Mouse (Mus musculus): ENCODE measurements around the gene Olfr666. TPM values are rescaled to one million over a fixed set of nuclear protein-coding genes. Genes with fewer than 3 reads are reported as not detected.
"Not testable (repeated sequence)": the region's sequence is repeated elsewhere in the genome, so short reads cannot be mapped to it uniquely, and the experiment has no call there.

The Olfr666 gene
- not detected in 2 replicates for polyA plus RNA-seq (2015; fragmentation: Nextera tagmentation; extraction: Ambion mirVana)

DNA sequence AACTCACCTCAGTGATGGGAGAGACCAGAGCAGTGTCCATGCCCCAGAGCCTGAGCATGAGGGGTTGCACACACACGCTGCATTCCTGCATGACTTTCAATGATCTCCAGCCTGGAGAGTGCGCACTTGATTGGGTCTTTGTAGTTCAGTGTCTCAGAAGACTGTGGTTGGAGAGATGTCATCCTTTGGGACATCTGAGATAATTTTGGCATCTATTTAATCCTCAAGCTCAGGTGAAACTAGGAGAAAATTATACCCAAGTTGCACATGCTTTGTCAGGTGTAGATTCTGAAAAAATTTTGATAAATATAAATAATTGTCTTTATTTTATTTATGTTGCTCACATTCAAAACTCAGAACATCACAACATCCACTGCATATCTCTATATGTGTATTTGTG lies at the start of gene Olfr666:
Gene Olfr666 (minus strand): TSS at position 101 of the 400 bp plus-strand sequence.
- H3K27ac ChIP-seq: no peak within 1 kb of the TSS
- H3K9me3 ChIP-seq (replicated peaks): no peaks in the 10 kb centered on the region
- H3K4me3 ChIP-seq (replicated peaks): no peak within 1 kb of the TSS
- WGBS (ENCODE audit: insufficient replicate concordance): 67% methylated on average over 2 of the region's 2 CpGs
- H3K4me2 ChIP-seq: no peak within 1 kb of the TSS
- ATAC-seq (ENCODE audit: low read depth): no peak
- no peaks in the 10 kb centered on the region for H3K36me3 ChIP-seq
- H3K27me3 ChIP-seq: no peaks in the 10 kb centered on the region
- H3K4me1 ChIP-seq (replicated peaks): no peaks in the 10 kb centered on the region
- no peak for DNase-seq
- H3K9ac ChIP-seq: no peak within 1 kb of the TSS

DNA sequence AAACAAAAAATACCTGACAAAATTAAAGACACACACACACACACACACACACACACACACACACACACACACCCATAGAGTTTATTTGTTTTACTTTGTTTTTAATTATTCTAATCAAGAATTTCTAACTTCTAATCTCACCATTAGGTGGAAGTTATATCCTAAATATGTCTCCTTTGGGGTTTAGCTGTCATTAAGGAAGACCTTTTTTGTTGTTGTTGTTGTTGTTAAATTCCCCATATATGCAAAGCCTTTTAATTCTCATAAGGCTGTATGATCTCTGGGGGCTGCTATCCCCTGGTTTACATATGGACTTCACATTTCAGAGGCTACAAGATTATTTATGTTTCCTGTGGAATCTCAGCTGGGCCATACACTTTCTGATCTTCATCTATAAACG lies 38.2 kb upstream of the Olfr666 start, which contains the start of gene Olfr669:
Gene Olfr669 (plus strand): TSS at position 301 of the 400 bp plus-strand sequence.
- DNase-seq (no peak), ATAC-seq (ENCODE audit: low read depth) (no peak)
- Histone ChIP-seq H3K27ac (no peak within 1 kb of the TSS), H3K27me3 (no peaks in the 10 kb centered on the region), H3K4me1 (replicated peaks) (no peaks in the 10 kb centered on the region), H3K9ac (no peak within 1 kb of the TSS), H3K4me3 (replicated peaks) (no peak within 1 kb of the TSS), H3K9me3 (replicated peaks) (no peaks in the 10 kb centered on the region), H3K36me3 (no peaks in the 10 kb centered on the region), H3K4me2 (no peak within 1 kb of the TSS)
- 44% methylated on average over 1 of the region's 1 CpGs for WGBS (ENCODE audit: insufficient replicate concordance)

DNA sequence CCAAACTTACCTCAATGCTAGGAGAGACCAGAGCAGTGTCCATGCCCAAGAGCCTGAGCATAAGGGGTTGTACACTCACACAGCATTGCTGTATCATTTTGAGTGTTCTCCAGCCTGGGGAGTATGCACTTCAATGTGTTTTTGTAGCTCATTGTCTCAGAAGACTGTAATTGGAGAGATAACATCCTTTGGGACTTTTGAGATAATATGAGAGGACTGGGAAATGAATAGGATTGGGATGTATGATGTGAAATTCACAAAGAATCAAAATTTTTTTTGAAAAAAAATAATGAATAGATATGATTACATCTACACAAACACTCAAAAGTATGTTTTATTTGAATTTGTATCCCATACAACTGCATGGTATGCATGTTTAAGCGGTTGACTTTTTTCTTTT lies 32.2 kb upstream of the Olfr666 start, which contains the start of gene Olfr668:
Gene Olfr668 (minus strand): TSS at position 101 of the 400 bp plus-strand sequence.
- Histone ChIP-seq H3K27ac (no peak within 1 kb of the TSS), H3K36me3 (no peaks in the 10 kb centered on the region), H3K9ac (no peak within 1 kb of the TSS), H3K27me3 (no peaks in the 10 kb centered on the region), H3K4me3 (replicated peaks) (no peak within 1 kb of the TSS), H3K4me1 (replicated peaks) (no peaks in the 10 kb centered on the region), H3K4me2 (no peak within 1 kb of the TSS), H3K9me3 (replicated peaks) (no peaks in the 10 kb centered on the region)
- ATAC-seq (ENCODE audit: low read depth) (no peak), DNase-seq (no peak)
- WGBS (ENCODE audit: insufficient replicate concordance): 50% methylated on average over 1 of the region's 1 CpGs

DNA sequence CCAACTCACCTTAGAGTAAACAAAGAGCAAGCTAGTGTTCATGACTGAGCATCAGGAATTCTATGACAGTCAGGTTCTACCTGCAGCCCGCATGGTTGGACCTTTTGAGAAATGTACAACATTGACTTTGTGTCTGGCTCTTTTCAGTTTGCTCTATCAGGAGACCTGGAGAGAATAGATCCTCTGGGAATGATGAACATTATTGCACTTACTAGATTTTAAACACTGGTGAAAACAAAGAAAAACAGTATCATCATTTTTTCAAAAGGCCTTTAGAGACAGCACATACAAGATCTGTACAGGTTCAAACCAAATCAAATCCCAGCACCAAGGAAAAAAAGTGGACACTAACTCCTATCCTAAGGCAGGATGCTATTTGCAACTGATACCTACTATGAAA lies 25.6 kb upstream of the Olfr666 start, which contains the start of gene Olfr667:
Gene Olfr667 (minus strand): TSS at position 101 of the 400 bp plus-strand sequence.
- DNase-seq (no peak), ATAC-seq (ENCODE audit: low read depth) (no peak)
- H3K4me3 ChIP-seq (replicated peaks): no peak within 1 kb of the TSS
- no peak within 1 kb of the TSS for H3K9ac ChIP-seq
- no peaks in the 10 kb centered on the region for H3K4me1 ChIP-seq (replicated peaks)
- H3K4me2 ChIP-seq: no peak within 1 kb of the TSS
- H3K27ac ChIP-seq: no peak within 1 kb of the TSS
- H3K36me3 ChIP-seq: no peaks in the 10 kb centered on the region
- no peaks in the 10 kb centered on the region for H3K27me3 ChIP-seq
- no peaks in the 10 kb centered on the region for H3K9me3 ChIP-seq (replicated peaks)
- WGBS (ENCODE audit: insufficient replicate concordance): 72% methylated on average over 1 of the region's 1 CpGs

DNA sequence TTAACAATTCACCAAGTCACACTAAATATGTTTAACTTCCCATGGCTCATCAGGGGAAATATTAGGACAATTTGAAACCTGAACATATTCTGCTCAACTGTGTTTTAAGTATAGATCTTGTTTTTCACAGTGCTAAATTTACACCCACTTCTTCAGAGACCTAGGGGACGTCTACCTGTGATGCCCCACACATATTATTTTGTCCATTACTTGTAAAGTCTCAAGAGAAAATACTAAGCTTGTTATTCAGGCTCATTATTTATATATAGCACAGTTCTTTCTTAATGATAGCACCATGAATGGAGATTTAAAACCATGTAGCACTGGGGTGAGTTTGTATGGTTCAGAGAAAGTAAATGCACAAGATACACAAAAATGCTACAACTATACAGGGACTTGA lies 18.0 kb downstream of the Olfr666 start, which contains the start of gene Olfr665:
Gene Olfr665 (plus strand): TSS at position 301 of the 400 bp plus-strand sequence.
- no peak for ATAC-seq (ENCODE audit: low read depth)
- H3K4me3 ChIP-seq (replicated peaks): no peak within 1 kb of the TSS
- 19% methylated on average over 1 of the region's 1 CpGs for WGBS (ENCODE audit: insufficient replicate concordance)
- H3K9me3 ChIP-seq (replicated peaks): no peaks in the 10 kb centered on the region
- no peak within 1 kb of the TSS for H3K4me2 ChIP-seq
- H3K4me1 ChIP-seq (replicated peaks): no peaks in the 10 kb centered on the region
- no peaks in the 10 kb centered on the region for H3K36me3 ChIP-seq
- no peak within 1 kb of the TSS for H3K27ac ChIP-seq
- DNase-seq: no peak
- no peaks in the 10 kb centered on the region for H3K27me3 ChIP-seq
- H3K9ac ChIP-seq: no peak within 1 kb of the TSS

DNA sequence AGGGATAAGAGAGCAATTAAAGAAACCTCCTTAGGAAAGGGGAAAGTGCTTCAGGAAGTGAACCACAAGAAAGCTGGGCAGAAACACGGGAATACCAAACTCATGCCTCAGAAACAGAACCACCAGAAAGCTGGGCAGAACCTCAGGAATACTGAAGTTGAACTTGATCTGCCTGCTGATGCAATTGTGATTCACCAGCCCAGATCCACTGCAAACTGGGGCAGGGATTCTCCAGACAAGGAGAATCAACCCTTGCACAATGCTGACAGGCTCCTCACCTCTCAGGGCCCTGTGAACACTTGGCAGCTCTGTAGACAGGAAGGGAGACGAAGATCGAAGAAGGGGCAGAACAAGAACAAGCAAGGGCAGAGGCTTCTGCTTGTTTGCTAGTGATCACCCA lies 34.4 kb downstream of the Olfr666 start:
- no peaks in the 10 kb centered on the region for H3K27me3 ChIP-seq
- H3K4me1 ChIP-seq (replicated peaks): no peaks in the 10 kb centered on the region
- no peak overlapping the region for H3K4me2 ChIP-seq
- H3K36me3 ChIP-seq: no peaks in the 10 kb centered on the region
- ATAC-seq (ENCODE audit: low read depth) (no peak), DNase-seq (no peak)
- H3K9me3 ChIP-seq (replicated peaks): no peaks in the 10 kb centered on the region; the same call in 1 of the 2 replicates
- H3K9ac ChIP-seq: no peak overlapping the region
- no peak overlapping the region for H3K27ac ChIP-seq
- H3K4me3 ChIP-seq (replicated peaks): no peak overlapping the region
- WGBS (ENCODE audit: insufficient replicate concordance): 65% methylated on average over 3 of the region's 3 CpGs

DNA sequence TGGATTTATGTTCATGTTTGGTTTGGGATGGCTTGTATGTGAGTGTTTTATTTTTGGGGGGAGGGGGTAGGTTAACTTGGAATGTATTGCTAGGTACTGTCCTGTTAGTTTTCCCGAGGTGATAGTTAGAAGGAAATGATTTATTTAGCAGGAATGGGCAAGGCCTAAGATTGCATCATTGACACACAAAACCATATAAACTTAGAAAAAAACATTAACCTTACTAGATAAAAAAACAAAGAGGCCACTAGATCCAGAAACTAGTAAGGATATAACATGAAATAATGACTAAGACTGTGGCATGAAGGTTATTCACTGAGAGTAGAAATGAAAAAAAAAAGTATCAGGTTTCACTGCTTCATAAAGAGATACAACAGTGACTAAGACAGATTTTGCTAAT lies 38.1 kb downstream of the Olfr666 start:
- Histone ChIP-seq H3K9ac (no peak overlapping the region), H3K4me3 (replicated peaks) (no peak overlapping the region), H3K27me3 (no peaks in the 10 kb centered on the region), H3K4me2 (no peak overlapping the region), H3K4me1 (replicated peaks) (no peaks in the 10 kb centered on the region), H3K27ac (no peak overlapping the region), H3K9me3 (replicated peaks) (no peaks in the 10 kb centered on the region; the same call in 1 of the 2 replicates), H3K36me3 (no peaks in the 10 kb centered on the region)
- DNase-seq (no peak), ATAC-seq (ENCODE audit: low read depth) (no peak)
- 47% methylated on average over 1 of the region's 1 CpGs for WGBS (ENCODE audit: insufficient replicate concordance)

DNA sequence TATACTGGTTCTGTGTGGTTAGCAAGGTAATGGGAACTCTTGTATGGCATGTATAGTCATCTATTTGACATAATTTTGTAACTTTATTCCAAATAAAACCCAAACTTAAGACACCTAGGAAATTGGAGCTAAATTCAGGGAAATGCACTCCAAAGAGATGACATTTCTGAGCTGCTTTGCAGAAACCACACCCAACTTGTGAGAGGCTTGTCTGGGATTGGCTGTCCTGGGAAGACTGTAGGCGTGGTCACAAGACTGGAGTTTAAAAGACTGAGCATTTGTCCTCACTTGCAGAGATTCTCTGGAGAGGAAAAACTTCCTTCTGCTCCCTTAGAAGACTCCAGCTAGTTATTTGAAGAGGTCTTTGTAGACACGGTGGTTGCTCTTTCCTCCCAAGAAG lies 39.0 kb downstream of the Olfr666 start, which contains the start of gene Usp17la:
Gene Usp17la (plus strand): TSS at position 301 of the 400 bp plus-strand sequence.
- not testable (repeated sequence) for H3K4me1 ChIP-seq (replicated peaks); H3K27ac ChIP-seq; H3K4me2 ChIP-seq; H3K4me3 ChIP-seq (replicated peaks); H3K9me3 ChIP-seq (replicated peaks); DNase-seq; H3K36me3 ChIP-seq; H3K9ac ChIP-seq; H3K27me3 ChIP-seq; ATAC-seq (ENCODE audit: low read depth)
- WGBS (ENCODE audit: insufficient replicate concordance): 60% methylated on average over 2 of the region's 2 CpGs

DNA sequence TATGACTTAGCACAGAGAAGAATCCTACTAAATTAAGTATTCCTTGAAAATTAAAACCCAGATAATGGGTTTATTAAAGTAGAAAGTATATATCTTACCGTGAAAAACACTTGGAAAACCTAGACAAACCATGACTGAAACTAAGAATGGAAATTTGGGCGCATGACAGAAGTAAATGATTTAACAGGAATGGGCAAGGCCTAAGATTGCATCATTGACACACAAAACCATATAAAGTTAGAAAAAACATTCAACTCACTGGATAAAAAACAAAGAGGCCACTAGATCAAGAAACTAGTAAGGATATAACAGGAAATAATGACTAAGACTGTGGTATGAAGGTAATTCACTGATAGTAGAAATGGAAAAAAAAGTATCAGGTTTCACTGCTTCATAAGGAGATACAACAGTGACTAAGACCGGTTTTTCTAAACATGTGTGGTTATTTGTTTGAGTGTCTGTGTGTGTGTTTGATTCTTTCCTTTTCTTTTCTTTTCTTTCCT lies 40.5 kb downstream of the Olfr666 start:
- DNase-seq: no peak
- H3K4me1 ChIP-seq (replicated peaks): no peaks in the 10 kb centered on the region
- H3K27me3 ChIP-seq: no peaks in the 10 kb centered on the region
- no peaks in the 10 kb centered on the region for H3K36me3 ChIP-seq
- H3K4me3 ChIP-seq (replicated peaks): no peak overlapping the region
- H3K4me2 ChIP-seq: no peak overlapping the region
- no peaks in the 10 kb centered on the region for H3K9me3 ChIP-seq (replicated peaks)
- no peak overlapping the region for H3K9ac ChIP-seq
- ATAC-seq (ENCODE audit: low read depth): no peak
- no peak overlapping the region for H3K27ac ChIP-seq
- 48% methylated on average over 3 of the region's 3 CpGs for WGBS (ENCODE audit: insufficient replicate concordance)

DNA sequence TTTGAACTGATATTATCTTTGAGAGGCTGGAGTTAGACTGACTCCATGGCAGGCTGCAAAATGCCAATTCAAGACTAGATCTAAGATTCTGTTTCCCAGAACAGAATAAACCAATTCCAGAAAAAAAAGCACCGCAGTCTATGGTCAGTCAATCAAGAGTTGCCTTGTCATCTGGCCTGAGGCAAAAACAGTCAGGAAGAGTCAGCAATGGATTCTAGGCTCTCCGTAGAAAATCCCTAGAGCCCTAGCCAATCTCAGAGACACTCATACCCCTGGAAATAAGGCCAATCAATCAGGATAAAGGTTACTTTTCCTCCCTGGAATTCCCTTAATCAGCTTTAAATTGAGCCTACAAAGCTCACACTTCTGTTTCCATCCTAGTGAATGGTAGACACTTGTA lies 44.2 kb downstream of the Olfr666 start:
- 72% methylated on average over 2 of the region's 2 CpGs for WGBS (ENCODE audit: insufficient replicate concordance)
- not testable (repeated sequence) for H3K4me1 ChIP-seq (replicated peaks); H3K27me3 ChIP-seq; H3K9me3 ChIP-seq (replicated peaks); H3K36me3 ChIP-seq; H3K27ac ChIP-seq; ATAC-seq (ENCODE audit: low read depth); H3K4me2 ChIP-seq; DNase-seq; H3K4me3 ChIP-seq (replicated peaks); H3K9ac ChIP-seq

DNA sequence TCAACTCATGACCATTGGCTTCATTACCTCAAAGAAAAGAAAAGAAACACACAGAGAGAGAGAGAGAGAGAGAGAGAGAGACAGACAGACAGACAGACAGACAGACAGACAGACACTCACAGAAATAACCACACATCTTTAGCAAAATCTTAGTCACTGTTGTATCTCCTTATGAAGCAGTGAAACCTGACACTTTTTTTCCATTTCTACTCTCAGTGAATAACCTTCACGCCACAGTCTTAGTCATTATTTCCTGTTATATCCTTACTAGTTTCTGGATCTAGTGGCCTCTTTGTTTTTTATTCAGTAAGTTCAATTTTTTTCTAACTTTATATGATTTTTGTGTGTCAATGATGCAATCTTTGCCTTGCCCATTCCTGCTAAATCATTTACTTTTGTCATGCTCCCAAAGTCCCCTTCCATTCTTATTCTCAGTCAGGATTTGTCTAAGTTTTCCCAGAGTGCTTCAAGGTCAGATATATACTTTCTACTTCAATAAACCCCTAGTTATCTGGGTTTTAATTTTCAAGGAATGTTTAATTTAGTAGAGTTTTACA lies 51.9 kb downstream of the Olfr666 start:
- WGBS (ENCODE audit: insufficient replicate concordance): 41% methylated on average over 1 of the region's 1 CpGs
- H3K9ac ChIP-seq: no peak overlapping the region
- no peak overlapping the region for H3K27ac ChIP-seq
- no peaks in the 10 kb centered on the region for H3K36me3 ChIP-seq
- ATAC-seq (ENCODE audit: low read depth) (no peak), DNase-seq (no peak)
- H3K4me2 ChIP-seq: no peak overlapping the region
- H3K4me1 ChIP-seq (replicated peaks): no peaks in the 10 kb centered on the region
- H3K27me3 ChIP-seq: no peaks in the 10 kb centered on the region
- no peak overlapping the region for H3K4me3 ChIP-seq (replicated peaks)
- 0 out of 2 replicates have a peak, but pooled peaks cover 4% of the 10 kb centered on the region for H3K9me3 ChIP-seq (replicated peaks)

DNA sequence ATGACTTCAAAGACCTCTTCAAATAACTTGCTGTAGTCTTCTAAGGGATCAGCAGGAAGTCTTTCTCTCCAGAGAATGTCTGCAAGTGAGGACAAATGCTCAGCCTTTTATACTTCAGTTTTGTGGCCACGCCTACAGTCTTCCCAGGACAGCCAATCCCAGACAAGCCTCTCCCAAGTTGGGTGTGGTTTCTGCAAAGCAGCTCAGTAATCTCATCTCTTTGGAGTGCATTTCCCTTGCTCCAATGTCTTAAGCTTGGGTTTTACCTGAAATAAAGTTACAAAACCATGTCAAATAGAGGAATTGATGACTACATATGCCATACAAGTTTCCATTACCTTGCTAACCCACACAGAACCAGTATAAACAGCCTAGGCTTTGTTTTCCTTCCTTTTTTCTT lies 53.2 kb downstream of the Olfr666 start, which contains the start of gene Usp17lb:
Gene Usp17lb (minus strand): TSS at position 101 of the 400 bp plus-strand sequence.
- no peak within 1 kb of the TSS for H3K27ac ChIP-seq
- DNase-seq (no peak), ATAC-seq (ENCODE audit: low read depth) (no peak)
- no peaks in the 10 kb centered on the region for H3K27me3 ChIP-seq
- H3K36me3 ChIP-seq: no peaks in the 10 kb centered on the region
- 0 out of 2 replicates have a peak, but pooled peaks cover 4% of the 10 kb centered on the region for H3K9me3 ChIP-seq (replicated peaks)
- H3K4me3 ChIP-seq (replicated peaks): no peak within 1 kb of the TSS
- WGBS (ENCODE audit: insufficient replicate concordance): 11% methylated on average over 1 of the region's 1 CpGs
- no peak within 1 kb of the TSS for H3K9ac ChIP-seq
- H3K4me2 ChIP-seq: no peak within 1 kb of the TSS
- no peaks in the 10 kb centered on the region for H3K4me1 ChIP-seq (replicated peaks)
